In the genomic region with DNA sequence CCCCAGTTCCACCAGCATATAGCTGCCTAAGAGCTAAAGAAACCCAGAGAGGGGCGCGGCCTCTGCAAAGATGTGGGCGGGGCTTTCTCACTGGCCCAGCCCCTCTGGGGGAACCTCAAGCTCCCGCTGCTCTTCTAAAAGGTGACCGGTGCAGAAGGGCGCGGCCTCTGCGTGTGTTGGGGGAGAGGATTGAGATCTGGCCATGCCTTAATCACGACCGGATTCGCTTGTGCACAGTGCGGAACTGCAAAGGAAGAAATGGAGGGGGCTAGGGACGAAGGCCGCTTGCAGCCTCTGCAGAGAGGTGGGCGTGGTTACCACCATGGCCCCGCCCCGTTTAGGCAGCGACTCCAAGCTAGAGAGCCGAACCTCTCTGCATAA, we compare ENCODE assay signal across 8 mouse cellular contexts. TPM values are rescaled to one million over a fixed set of nuclear protein-coding genes. Genes with fewer than 3 reads are reported as not detected.
DNase-seq lines count a peak whose midpoint lies in the region; ATAC-seq and TF ChIP-seq lines count a peak whose summit lies in the region.

No protein-coding gene starts in this region.

- POLR2A ChIA-PET in Patski (lab: Charles Lee), result interaction anchor here (0.9 to 2.6 kb wide), 3 partner anchors 9 to 27 kb away, joined by 3 to 22 read pairs (median 6); no protein-coding TSS in a partner anchor

- peak; percentile 90 for ATAC-seq in Patski
- peak; percentile 98 for ATAC-seq in hindbrain, embryonic 14.5 days (ENCODE audit: low FRiP score)

- H3K4me1 ChIP-seq in hindbrain, embryonic 14.5 days (replicated peaks; ENCODE audit: control insufficient read depth, insufficient read depth, low read length), result peaks cover 27% of the 10 kb centered on the region

- peak overlapping the region; percentile 75 for H3K4me2 ChIP-seq in hindbrain, embryonic 14.5 days (replicated peaks)

- no peak for TF ChIP-seq CTCF in Patski (IDR thresholded peaks at IDR 0.05)

- no peaks in the 10 kb centered on the region for H3K27me3 ChIP-seq in Patski
- no peaks in the 10 kb centered on the region for H3K27me3 ChIP-seq in hindbrain, embryonic 14.5 days (ENCODE audit: control insufficient read depth, insufficient read depth, low read length)

- no peaks in the 10 kb centered on the region for H3K36me3 ChIP-seq in hindbrain, embryonic 14.5 days (replicated peaks; ENCODE audit: control insufficient read depth, insufficient read depth)

- DNase-seq in Patski (ENCODE audit: low read depth, low spot score), result no peak
- DNase-seq in cerebellum, postnatal 14 days, result peak; percentile 95 to 97
- peak; percentile 85 to 91 for DNase-seq in frontal cortex, postnatal 25 days (ENCODE audit: low spot score in 2 of 2)
- DNase-seq in hindbrain, embryonic 14.5 days (ENCODE audit: low spot score), result peak; percentile 94
- peak; percentile 94 for DNase-seq in layer of hippocampus, postnatal 36 days
- peak; percentile 98 for DNase-seq in lung, postnatal 36 days
- DNase-seq in retina, postnatal 1 day, result peak; percentile 97
- peak; percentile 94 to 96 for DNase-seq in urinary bladder, adult 18-20 months (ENCODE audit: low spot score in 2 of 2)

- peak overlapping the region; percentile 86 for H3K4me3 ChIP-seq in hindbrain, embryonic 14.5 days (replicated peaks; ENCODE audit: low read length)

- in situ Hi-C loops in Patski (cut with MboI; ENCODE audit: low pct_unique_long_range_greater_than_20kb), result no loop called here

- no peaks in the 10 kb centered on the region for H3K9me3 ChIP-seq in hindbrain, embryonic 14.5 days (ENCODE audit: control insufficient read depth, low read length)

- WGBS in hindbrain, embryonic 14.5 days, result 0% methylated on average over 19 of the region's 19 CpGs

- peak overlapping the region; percentile 69 for H3K27ac ChIP-seq in hindbrain, embryonic 14.5 days

- H3K9ac ChIP-seq in hindbrain, embryonic 14.5 days, result peak overlapping the region; percentile 91

- CTCF ChIA-PET in Patski (lab: Charles Lee), result interaction anchor here (14.7 kb wide), 1 partner anchor 29 kb away, joined by 106 read pairs; no protein-coding TSS in a partner anchor

RNA-seq across cellular contexts. Expression of a gene that starts 0.3 kb away (rescaled TPM):
- 151 TPM for polyA plus RNA-seq in Patski (2021)
- polyA plus RNA-seq in hindbrain, embryonic 14.5 days (2014; fragmentation: Nextera tagmentation; extraction: Ambion mirVana), result 21.3 and 24.6 TPM in 2 replicates
- total RNA-seq in layer of hippocampus, postnatal 36 days (2021), result 10 to 100 TPM; 49.1 to 52.6 TPM

RNA-seq across cellular contexts. Expression of a gene that starts 41.5 kb away (rescaled TPM):
- polyA plus RNA-seq in Patski (2021), result 10.9 TPM
- 27.8 and 30.4 TPM in 2 replicates for polyA plus RNA-seq in hindbrain, embryonic 14.5 days (2014; fragmentation: Nextera tagmentation; extraction: Ambion mirVana)
- 100 to 1,000 TPM; 164 to 165 TPM for total RNA-seq in layer of hippocampus, postnatal 36 days (2021)

RNA-seq across cellular contexts. Expression of a gene that starts 49.0 kb away (rescaled TPM):
- polyA plus RNA-seq in Patski (2021), result not detected
- not detected in 2 replicates for polyA plus RNA-seq in hindbrain, embryonic 14.5 days (2014; fragmentation: Nextera tagmentation; extraction: Ambion mirVana)
- total RNA-seq in layer of hippocampus, postnatal 36 days (2021), result not detected

RNA-seq across cellular contexts. Expression of a gene that starts 57.1 kb away (rescaled TPM):
- 51.8 TPM for polyA plus RNA-seq in Patski (2021)
- 58.8 and 62.9 TPM in 2 replicates for polyA plus RNA-seq in hindbrain, embryonic 14.5 days (2014; fragmentation: Nextera tagmentation; extraction: Ambion mirVana)
- 10 to 100 TPM; 42.3 to 42.9 TPM for total RNA-seq in layer of hippocampus, postnatal 36 days (2021)
